Mouse (Mus musculus) heart, postnatal 4 days (tissue): ENCODE data around the gene Gm45808. TPM values are rescaled to one million over a fixed set of nuclear protein-coding genes. Genes with fewer than 3 reads are reported as not detected.
"Not testable (repeated sequence)": the region's sequence is repeated elsewhere in the genome, so short reads cannot be mapped to it uniquely, and the experiment has no call there.

Source experiments
- DNase-seq: peaks from one replicate; pipeline ENCODE4 v3.0.0; 2021
- total RNA-seq, 2 experiments: library from RNA; stranded (reverse); gene quantifications; 2 replicates each; pipeline ENCODE4 v1.2.3; 2021

Gene Gm45808
- total RNA-seq, 2 experiments from 2014 or later: 2.0 to 2.1 TPM

DNA sequence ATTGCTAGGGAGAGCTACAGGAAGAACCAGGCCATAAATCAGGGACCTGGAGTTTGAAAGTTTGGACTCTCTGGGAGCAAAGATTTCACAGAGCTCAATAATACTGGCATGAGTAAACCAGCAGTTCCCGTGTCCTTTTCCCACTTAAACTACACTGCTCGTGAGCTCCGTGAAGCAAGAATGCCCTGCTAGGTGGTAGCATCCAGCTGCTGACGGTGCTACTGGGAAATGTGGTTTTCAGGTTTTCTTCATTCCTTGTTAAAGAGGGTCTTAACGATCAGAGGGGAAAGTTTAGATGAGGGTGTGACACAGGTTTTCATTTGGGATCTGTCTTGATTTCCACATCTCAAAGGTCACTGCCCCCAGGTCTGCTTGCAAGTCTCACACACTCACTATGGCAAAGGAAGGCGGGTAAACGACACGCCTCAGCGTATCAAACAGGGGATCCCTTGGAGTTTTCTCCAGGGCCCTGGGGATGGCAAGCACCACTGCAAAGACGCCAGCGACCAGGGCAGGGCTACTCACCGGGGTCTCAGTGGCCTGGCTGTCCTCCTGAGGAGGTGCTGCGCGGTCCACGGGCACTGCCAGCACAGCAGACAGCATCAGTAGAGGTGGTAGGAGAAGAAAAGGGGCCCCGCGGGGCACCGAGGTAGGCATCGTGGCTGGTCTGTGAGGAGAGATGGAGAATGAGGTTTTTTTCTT is 22.7 kb upstream of the Gm45808 start:
- no peak for DNase-seq

DNA sequence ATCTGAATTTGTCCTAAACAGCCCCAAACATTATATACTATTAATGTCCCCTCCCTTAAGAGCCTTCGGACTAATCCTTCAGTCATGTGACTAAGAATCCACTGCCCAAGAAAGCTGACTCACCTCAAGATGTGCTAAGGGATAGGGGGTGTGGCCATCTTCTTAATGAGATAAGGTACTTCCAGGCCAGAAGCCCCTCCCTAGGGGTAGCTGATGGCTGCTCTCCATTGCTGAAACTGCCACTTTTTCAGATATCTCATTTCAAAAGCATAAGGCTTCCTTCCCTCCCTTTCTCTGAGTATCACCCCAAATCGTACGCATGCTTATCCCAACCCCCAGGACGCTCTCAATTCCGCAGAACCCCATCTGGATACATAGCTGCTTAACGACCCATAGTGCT is 21.9 kb upstream of the Gm45808 start:
- no peak for DNase-seq

DNA sequence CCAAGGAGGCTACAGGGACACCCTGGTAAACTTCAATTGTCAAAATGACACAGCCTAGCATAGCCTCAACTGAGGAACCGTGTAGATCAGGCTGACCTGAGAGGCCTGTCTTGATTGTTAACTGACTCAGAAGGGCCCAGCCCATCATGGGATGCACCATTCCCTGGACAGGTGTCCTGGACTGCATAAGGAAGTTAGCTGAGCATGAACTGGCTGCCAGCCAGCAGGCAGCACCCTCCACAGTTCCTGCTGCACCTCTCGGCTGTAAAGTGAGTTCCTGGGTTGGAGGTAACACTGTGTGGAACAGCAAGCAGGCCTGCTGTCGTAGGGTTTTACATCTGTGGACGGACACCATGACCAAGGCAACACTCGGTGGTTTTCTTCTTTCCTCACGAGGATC is 21.0 kb upstream of the Gm45808 start:
- DNase-seq: no peak

DNA sequence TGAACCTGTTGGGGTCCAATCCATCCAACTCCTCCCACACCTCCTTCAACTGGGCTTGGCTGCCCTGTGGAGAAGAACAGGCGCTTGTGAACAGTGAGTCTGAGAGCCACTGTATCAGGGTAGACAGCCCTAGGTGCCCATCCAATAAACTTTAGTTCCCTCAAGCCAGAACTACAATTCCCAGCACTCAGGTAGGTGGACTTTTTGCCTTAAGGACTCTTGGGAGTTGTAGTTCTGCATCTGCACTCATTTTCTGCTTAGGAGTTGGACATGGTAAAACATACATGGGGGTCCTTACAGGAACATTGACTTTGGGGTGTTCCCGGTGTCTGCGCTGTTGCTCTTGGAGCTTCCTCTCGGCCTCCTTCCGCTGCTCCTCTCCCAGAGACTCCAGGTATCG is 11.8 kb upstream of the Gm45808 start:
- no peak for DNase-seq

DNA sequence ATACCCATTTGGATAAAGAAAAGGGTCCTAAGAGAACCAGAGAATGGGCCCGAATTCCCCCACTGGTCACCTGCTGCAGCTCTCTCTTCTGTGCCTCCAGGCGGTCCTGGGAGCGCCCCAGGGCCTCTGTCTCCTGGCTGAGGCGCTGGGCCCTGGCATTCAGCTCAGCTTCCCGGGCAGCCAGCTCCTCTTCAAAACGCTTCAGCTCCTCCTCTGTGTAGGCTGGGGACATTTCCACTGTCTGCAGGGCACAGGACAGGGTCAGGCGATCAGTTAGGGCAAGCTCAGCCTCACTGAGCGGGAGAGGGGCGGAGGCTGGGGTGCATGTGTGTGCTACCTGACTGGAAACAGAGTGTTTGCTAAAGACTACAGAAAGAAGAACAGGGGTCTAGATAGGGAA is 7.9 kb upstream of the Gm45808 start:
- DNase-seq: no peak

DNA sequence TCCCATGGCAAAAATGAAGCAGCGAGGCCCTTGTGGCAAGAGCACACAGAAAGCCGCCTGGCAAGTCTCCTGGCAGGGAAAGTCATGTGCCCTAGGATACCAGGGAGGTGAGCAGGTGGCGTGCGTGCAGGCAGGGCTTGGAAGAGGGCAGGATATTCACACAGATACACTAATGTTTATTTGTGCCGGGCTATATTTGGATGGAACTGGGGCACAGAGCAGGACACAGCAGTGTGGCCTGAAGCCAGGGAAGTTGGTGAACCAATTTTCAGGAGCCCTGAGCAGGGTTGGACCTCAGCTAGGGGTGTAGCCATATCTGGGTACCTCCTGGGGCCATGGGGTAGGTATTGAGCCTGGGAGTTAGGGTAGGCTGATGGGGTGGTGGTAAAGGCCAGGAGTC is 6.3 kb upstream of the Gm45808 start:
- peak; percentile 40 for DNase-seq

DNA sequence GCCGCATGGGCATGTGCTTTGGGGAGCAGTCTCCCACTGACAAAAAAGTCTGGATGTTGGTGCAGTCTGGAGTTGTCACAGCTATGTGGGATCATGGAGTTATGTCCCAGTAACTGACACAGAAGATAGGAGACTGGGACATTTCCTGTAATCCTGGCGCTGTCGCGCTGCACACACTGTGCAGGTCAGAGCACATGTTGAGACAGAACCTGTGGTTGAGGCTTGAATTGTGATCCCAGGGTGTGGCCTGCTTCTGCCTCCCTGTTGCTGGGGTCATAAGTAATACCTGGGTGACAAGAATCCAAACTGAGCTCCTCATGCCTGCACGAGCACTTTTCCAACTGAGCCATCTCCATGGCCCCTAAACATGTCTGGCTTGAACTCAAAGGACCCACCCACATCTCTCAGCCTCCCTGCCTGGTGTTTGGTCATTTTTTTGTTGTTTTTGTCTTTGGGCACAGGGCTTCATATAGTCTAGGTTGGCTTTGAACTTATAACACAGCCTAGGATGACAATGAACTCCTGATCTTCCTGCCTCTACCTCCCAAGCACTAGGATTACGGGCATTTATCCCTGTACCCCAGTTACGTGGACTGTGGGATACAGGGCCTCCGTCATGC is 5.7 kb upstream of the Gm45808 start:
- DNase-seq: no peak

DNA sequence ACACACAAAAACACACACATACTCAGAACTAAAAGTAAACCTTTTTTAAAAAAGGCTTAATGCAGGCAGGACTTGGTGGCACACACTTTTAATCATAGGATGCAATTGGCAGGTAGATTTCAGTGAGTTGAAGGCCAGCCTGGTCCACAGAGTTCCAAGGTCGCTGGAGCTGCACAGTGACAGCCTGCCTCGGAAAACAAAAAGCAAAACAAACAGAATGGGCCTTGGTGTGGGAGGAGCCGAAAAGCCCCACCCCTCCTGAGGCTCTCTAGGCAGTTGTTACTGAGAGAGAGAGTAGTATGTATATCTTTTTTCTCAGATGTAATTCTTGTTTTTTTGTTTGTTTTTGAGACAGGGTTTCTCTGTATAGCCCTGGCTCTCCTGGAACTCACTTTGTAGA is 4.7 kb upstream of the Gm45808 start:
- DNase-seq: no peak

DNA sequence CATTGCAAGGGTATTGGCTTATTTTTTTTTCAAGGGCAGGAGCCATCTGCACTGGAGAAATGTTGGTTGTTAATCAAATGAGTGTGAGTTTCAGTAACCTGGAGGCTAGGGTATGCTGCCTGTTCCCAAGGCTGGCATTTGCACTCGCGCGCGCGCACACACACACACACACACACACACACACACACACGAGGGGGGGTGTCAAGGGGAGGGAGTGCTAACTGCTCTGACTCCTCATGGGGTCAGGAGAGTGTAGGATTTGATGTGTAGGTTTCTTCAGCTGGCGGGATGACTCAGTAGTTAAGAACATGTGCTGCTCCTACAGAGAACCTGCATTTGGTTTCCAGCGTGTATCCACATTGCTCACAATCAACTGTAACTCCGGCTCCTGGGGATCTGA is 4.2 kb upstream of the Gm45808 start:
- DNase-seq: no peak

DNA sequence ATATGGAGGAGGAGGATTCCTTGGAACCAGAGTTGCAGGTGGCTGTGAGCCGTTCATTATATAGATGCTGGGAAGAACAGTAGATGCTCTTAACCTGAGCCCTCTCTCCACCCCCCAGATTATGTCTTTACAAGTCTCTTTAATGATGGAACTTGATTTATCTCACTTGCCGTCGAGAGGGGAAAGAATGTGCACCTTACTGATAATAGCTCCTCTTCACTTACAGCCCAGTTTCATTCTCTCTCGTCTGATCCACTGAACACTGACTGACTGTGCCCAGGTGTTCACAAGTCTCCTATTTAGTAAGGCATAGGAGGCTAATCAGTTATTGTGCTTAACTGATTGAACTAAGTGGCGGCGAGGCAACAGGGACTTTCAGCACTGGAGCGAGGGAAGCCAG is 3.0 kb upstream of the Gm45808 start:
- DNase-seq: no peak

DNA sequence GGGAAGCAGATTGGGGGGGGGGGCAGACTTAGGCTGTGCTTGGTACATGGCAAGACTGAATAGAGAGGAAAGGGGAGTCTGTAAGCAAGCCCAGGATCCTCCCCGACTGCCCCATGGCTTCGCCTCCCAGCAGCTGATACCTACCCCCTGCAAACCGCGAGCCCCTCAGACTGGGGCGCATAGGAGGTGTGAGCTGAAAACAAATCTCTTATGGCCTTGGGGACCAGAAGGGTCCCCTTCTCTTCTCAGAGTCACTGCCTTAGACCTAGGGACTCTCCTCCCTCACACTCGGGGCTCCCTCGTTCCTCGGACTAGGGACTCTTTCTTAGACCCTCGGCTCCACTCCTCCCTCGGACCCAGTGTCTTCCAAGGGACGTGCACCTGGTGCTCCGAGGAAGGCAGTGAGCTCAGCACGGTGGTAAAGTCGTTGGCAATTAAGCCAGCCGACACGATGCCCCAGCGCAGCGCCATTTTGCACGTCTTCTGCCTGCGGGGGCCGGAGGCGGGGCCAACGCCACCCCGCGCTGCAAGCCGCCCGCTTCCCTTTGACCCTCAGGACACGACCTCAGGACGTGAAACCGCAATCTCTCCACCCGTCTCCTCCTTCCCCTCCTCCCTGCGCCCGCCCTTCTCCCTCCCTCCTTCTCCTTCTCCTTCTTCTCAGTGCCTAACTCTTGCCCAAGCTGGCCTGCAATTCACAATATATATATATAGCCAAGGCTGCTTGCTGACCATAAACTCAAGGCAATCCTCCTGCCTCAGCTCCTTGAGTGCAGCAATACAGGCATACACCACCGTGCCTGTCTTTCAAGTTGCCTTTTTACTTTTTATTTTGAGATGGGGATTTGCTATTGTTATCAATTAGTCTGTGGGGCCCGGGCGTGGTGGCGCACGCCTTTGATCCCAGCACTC is 1.9 kb upstream of the Gm45808 start, which contains the start of gene Dhdh:
TSS of gene Dhdh (minus strand) at position 513 of the 912 bp plus-strand sequence.
- DNase-seq: peak; percentile 65

DNA sequence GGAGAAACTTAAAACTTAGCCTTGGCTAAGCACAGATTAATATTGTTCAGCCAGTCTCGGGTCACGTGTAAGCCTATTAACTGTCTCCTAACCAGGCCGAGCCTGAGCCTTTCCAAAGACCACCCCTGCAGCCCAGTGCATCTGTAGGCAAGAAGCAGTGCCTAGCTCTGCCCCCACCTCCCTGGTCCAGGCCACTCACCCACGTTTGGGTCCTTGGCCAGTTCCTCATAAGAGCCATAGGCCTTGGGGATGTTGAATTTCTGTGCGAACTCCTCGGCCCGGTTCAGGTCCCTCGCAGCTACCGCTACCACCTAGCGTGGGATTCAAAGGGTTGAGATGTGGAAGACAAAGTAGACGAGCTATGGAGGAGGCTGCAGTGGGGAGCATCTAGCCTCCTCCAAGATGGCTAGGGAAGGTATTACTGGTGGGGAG is 1.3 kb upstream of the Gm45808 start:
- no peak for DNase-seq

DNA sequence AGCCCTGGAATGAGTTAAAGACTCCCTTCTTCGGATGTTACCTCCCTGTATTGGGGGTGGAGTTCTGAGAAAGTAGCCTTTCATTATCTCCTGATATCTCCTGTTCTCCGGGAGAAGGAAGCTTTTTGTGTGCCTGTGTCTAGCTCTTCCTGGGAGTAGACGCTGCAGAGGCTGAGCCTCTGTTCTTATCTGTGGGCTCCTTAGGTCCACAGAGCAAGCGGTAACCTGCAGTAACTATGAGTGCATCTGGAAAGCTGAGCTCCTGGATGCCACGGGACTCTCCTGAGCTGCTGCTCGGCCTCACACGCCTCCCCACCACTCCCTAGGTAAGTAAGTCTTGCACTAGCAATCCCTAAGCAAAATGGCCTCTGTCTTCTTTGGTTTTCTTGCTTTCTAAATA is 453 bp downstream of the Gm45808 start:
- no peak for DNase-seq

DNA sequence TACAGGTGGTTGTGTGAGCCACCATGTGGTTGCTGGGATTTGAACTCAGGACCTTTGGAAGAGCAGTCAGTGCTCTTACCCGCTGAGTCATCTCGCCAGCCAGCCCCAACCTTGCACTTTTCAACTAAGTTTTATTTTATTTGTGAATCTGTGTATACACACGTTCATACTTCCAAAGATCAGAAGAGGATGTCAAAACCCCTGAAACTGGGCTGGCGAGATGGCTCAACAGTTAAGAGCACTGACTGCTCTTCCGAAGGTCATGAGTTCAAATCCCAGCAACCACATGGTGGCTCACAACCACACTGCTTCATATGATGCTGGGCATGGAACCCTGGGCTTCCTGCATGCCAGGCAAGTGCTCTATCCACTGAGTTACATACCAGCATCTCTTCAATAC is 1.6 kb downstream of the Gm45808 start:
- not testable (repeated sequence) for DNase-seq

DNA sequence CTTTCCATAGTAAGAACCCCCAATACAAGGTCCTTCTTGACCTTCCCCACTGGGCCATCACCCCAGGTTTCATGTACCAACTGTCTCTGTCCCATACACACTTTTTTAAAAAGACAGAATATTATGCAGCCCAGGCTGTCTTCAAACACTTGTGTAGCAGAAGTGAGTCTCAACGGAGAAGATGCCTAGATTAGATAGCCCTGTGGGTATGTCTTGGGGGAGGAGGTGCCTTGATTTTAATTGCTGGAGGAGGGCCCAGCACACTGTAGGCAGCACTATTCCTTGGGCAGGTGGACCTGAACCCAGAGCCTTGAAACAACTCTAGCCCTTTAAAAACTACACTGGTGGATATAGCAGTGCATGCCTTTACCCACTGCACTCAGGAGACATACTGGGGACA is 4.4 kb downstream of the Gm45808 start:
- no peak for DNase-seq

DNA sequence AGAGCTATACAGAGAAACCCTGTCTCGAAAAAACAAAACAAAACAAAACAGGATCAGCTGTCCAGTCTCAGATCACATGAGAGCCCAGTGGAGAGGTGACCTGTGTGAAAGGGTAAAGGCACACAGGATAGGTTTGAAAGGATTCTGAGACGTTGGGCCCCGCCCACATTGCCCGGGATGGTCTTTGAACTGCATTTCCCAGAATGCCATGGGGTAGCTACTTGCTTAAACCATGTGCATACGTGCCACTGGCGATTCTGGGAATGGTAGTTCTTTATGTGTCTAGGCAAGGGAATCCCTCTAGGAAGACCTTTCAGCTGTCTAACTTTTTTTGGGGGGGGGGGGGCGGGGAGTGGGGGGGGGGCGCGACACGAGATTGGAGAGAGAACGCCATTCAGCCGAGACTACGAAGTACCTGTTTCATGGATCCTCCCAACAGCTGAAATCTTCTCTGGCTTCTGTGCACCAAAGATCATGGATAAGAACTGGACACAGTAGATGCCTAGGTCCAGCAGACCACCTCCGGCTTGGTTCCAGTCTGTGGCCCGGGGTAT is 5.2 kb downstream of the Gm45808 start, which contains the start of gene Tulp2:
TSS of gene Tulp2 (plus strand) at position 504 of the 554 bp plus-strand sequence.
- peak; percentile 67 for DNase-seq

DNA sequence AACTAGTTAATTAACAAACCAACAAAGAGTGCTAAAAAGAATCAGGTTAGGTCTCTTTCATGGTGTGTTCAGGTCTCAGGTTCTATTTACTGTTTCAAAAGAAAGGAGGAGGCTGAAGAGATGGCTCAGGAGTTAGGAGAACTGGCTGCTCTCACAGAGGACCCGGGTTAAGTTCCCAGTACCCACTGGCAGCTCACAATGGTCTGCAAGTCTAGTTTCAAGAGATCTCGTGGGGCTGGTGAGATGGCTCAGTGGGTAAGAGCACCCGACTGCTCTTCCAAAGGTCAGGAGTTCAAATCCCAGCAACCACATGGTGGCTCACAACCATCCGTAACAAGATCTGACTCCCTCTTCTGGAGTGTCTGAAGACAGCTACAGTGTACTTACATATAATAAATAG is 6.3 kb downstream of the Gm45808 start:
- not testable (repeated sequence) for DNase-seq

DNA sequence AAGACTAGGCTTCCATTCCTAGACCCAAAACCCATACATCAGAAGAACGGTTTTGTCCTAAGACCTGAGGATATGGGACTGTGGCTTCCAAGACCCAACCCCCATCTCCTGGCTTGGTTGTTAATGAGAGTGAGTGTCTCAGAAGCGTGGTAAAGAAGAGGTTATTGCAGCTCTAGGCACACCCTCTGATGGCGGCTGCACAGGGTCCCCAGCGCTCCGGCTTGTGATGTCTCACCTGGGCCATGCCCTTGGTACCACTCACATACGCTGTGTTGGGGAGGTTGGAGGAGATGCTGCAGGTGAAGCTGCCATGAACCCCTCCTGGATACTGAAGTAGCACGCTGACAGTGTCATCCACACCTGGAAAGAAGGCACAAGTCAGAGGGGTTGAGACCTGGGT is 7.8 kb downstream of the Gm45808 start:
- DNase-seq: no peak

DNA sequence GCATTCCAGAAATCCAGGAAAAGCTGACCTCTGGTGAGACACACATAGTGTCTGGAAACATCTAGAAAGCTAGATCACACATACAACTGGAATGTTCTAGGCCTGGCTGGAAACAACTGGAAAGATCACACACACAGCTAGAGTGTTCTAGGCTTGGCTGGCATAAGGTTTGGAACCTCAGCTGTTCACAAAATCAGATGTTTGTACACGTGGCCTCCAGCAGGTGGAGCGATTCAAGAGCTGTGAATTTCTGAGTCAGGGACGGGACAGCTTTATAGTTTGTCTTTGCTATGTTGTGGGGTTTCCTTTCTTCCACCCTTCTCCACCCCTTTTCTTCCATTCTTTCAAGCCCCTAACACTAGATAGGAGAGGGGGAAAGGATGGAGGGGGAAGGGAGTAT is 9.6 kb downstream of the Gm45808 start:
- peak; percentile 76 for DNase-seq

DNA sequence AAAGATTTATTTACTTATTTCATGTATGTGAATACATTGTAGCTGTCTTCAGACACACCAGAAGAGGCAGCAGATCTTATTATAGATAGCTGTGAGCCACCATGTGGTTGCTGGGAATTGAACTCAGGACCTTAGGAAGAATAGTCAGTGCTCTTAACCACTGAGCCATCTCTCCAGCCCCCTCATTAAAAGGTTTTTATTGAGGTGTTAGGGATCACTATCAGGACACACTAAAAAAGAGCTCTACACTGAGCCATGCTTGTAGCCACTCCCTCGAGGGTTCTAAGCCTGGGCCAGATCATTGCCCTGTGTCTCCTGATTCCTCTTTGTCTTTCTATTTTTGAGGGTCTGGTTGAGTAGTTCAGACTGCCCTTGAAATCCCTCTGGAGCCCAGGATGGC is 10.2 kb downstream of the Gm45808 start:
- DNase-seq: no peak

DNA sequence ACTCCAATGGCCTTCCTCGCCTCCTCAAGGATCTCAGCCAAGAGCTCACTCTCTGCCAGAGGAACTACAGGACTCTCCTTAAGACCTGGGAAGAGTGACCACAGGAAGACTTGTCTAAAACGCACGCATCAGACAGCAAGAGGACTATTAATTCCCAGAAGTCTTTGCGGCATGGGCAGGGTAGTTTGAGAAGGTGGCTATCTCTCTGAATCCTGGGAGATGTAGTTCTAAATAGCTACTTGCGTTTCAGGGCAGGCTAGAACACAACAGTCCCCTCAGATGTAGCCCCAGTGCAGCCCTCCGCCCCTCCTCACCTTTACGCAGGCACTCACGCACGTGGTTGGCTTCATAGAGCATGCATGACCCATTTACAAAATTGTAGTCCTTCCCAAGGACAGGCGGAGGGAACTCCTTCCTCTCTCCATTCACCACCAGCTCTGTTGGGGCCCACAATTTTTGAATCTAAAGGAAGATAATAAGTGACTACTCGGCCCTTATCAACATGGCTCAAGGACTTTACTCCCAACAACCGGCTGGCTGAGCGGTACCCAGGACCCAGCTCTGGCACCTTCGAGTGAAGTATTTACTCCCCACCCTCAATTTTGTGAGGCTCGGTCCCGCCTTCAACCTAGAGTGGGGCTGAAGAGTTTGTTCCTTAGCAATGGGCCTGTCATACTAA is 11.2 kb downstream of the Gm45808 start:
- no peak for DNase-seq

DNA sequence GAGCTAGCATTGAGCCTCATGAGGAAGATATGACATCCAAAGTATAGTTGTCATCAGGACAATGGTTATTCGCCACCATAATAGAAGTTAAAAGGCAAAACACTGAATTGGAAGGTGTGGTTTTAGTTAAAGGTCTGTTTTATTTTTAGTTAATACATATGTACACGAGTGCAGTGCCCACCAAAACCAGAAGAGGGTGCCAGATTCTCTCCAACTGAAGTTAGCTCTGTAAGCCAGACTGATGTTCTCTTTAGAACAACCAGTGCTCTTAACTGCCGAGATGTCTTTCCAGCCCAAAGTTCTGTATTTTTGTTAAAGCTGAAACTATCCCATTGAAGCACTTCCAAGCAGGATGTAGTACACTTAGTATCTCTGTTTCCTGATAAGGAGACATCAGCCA is 15.7 kb downstream of the Gm45808 start:
- DNase-seq: peak; percentile 81
